Mouse (Mus musculus) thymus, postnatal 36 days (tissue): ENCODE results near the gene Cyb5b.
A peak's percentile ranks its signal among the peaks of the same experiment; 100 is the strongest.

ENCODE experiments used
- DNase-seq, 2 experiments: peaks; one replicate each; pipeline ENCODE4 v3.0.0; 2022; ENCODE audit warnings: mixed read lengths in 2 of 2

Cyb5b gene

DNA sequence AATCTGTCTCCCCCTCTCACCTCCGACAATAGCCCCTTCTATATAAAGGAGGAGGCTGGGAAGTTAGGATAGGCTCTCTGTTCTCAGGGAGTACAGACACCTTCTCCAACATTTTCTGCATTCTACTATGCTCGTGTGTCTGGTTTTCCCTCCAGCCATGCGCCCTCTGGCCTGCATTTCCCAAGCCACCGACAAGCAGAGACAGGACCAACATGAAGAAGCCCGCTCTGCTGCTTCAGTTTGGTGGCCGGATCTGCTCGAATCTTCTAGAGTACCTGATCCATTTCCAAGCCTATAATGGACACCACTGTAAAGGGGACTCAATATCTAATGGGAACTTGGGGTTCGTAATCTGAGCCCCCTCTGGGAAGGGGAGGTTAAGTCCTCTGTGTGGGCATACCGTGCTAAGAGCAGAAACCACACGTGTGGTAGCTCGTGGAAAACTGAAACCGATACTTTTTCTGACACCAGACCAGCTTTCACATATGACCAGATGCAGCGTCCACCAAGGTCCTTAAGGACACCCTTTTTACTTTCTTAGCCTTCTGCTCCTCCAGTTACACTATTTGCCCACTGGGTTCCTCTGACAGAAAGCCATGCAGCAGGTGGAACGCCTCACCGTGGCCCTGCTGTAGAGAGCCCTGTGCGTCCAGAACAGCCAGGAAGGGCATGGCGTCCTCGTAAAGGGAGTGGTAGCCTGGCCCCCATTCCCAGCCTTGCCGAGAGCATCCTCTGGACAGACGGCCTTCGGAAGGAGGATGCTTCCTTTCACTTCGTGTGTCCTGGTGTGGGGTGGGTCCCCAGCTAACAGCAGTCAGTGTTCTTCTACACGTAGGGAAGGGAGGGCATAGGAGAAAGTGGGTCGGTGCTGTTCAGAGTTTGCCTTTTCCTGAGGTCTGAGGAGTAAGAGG, 17.6 kb upstream of the Cyb5b start:
- DNase-seq: no peak

DNA sequence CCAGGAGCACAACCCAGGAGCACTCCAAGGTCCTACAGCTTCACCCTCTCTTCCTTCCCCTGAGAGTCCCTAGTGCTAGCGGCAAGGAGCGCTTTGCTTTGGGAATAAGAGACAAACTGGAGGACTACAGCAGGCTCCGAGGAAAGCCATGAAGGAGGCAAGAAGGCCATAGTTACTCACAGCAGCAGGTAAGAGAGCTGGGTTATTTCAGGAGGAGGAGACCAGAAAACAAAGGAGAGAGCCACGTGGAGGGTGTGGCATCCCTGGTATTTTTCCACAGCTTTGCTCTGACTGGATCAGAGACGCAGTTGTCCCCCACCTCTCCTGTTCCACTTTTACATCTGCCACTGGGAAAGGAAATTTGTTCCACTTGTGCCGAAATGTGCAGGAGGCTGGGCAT, 16.6 kb upstream of the Cyb5b start:
- no peak for DNase-seq

DNA sequence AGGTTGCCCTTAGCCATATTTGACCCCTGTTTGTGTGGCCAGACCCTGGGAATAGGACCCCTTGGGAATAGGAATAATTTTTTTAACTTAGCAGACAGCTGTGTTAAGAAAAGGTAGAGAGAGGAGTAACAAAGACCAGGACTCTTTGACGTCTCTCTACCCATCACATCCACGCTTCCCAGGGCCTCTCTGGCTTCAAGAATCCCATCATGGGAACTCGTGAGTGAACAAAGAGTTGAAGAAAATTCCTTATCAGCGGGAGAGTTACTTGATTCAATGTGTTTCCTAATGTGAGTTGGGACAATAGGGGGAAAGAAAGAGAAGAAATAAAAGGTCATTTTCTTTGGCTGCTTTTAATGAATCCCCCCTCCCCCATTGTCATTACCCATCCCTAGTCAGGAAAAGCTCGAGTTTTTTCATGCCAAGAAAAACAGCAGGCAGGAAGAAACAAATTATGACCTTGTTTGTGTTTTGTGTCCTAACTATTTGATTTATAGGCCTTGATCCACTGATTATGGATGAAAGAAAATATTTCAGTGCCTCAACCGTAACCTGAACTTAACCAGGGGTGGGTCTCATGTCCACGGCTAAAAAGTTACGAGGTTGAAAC, 14.3 kb upstream of the Cyb5b start:
- DNase-seq: no peak

DNA sequence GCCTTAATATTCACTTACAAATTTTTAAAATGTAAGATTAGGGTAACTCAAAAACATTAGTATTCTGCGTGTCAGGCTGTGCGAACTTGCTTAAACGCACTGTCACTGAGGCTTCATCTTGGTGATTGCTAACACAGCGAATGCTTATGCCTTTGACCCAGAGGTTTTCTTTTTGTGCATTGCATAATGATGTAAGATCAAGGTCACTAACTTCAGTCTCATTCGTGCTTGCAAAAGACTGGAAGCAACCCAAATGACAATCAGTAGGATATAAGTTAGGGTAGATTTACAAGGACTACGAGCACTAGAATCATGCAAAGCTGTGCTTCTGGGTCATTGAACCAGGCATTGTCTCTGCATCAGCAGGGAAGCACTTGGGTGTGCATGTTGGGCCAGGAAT, 12.8 kb upstream of the Cyb5b start:
- DNase-seq: no peak

DNA sequence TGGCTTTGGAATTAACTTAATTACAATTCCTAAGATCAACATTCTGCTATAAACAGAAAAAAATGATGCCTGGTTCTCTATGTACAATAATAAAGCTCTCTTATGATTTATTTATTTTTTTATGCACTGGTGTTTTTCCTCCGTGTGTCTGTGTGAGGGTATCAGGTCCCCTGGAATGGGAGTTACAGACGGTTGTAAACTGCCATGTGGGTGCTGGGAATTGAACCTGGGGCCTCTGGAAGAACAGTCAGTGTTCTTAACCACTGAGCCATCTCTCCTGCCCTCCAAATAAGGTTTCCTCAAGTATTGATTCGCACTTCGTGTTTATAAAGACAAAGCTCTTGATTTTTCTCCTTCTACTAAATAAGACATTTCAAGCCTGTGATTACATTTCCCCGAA, 12.1 kb upstream of the Cyb5b start:
- DNase-seq: no peak

DNA sequence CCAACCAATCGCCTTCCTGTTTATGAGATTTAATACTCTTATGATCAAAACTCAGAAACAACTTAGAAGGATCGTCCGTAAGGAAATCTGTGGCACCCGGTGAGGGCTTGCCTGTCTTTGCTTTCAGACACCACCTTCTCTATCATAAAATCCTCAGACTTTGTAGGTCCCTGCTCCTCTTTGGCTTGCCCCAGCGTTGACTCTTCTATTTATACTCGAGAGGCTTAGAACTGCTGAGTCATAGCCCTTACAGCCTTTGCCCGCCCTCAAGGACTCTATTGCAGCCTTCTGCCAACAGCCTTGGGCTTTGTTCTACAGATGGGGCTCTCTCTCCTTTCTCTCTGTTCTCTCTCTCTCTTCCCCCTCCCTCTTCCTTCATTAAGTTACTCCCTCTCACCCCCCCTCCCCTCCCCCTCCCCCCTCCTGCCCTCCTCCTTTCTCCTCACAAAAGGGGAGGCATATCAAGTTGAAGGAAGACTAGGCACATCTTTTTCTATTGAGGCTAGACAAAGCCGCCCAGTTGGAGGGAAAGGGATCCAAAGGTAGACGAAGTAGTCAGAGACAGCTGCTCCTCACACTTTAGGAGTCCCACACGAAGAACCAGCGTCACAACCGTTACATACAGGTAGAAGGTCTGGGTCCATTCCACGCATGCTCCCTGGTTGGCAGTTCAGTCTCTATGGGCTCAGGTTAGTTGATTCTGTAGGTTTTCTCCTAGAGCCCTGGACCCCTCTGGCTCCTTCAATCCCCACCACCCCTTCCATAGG, 10.6 kb upstream of the Cyb5b start:
- DNase-seq: peak in 1 of 2 experiments; percentile 54

DNA sequence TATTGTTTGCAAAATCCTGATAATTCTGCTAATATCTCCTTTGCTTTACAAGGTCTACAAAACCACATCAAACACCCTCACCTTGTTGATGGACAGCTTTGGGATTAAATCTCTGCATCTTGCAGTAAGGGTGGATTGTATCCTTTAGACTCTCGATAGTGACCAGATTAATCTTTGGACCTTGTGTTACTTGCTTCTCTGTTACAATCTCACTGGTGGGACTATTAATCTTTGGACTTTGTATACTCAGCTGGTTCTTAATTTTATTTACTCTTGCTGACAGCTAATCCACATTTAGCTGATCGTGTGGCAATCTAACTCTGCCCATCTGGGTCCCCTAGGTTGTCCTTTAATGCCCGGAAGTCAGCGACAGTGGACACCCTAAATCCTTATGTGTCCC, 7.9 kb upstream of the Cyb5b start:
- DNase-seq: no peak

DNA sequence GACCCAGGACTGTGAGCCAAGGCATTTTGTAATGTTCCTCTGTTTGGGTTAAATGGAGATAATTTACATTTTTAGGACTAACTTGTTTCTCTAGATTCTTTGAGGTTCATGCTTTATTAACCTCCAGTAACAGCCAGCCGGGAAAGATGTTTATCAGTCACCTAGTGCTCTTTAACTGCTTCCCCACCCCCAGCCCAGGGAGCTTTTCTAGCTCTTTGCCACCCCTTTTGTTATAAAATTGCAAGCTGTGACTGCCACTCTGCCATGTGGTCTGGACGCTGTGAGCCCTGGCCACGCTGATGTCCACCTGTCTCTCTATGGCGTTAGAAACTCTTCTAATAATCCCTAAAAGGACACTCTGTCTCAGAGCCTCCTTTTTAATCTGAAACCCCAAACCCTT, 6.9 kb upstream of the Cyb5b start:
- DNase-seq: no peak

DNA sequence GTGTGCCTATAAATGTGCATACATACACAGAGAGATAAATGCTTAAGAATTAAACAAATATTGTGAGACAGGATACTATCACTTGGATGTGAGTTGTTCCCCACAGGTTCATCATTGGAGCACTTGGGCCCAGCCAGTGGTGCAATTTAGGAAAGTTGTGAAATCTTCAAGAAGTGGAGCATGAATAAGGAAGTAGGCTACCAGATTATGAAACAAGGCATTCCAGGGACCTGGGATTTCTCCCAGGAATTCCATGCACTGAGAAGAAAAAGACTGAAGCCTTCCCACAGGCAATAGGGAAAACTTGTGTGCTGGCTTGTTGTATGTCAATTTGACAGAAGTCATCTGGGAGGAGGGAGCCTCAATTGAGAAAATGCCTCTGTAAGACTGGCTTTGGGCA, 4.3 kb upstream of the Cyb5b start:
- DNase-seq: no peak

DNA sequence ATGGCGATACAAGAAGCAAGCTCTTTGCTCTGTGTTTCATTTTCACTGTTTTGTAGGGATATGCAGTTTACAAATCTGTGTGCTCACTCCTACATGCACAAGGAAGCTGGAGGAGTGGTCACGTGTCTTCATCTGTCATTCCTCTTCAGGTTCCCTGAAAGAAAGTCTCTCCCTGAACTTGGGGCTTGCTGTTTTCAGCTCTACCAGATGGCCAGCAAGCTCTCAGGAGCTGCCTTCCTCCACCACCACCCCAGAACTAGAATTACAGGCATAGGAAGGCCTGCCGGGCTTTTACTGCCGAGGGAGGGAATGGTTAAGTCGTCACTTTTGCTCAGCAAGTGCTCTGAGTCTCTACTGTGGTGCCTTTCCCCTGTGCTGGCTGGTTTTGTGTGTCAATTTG, 1.6 kb upstream of the Cyb5b start:
- DNase-seq: no peak

DNA sequence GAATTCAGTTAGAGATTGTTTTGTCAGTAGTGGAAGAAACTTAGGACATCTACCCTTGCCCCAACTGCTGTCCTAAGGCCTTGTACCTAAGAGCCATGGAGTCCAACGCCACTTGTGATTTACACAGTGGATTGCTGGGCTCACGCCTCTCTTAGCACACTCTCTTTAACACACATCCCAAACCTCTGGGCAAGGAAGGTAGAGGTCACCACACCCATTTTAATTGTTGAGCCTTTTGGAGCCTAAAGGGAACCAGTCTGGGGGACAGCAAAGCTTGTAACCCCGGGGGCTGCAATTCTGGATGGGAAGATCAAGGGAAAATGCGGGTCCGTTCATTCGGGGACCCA, 410 bp upstream of the Cyb5b start:
- no peak for DNase-seq

DNA sequence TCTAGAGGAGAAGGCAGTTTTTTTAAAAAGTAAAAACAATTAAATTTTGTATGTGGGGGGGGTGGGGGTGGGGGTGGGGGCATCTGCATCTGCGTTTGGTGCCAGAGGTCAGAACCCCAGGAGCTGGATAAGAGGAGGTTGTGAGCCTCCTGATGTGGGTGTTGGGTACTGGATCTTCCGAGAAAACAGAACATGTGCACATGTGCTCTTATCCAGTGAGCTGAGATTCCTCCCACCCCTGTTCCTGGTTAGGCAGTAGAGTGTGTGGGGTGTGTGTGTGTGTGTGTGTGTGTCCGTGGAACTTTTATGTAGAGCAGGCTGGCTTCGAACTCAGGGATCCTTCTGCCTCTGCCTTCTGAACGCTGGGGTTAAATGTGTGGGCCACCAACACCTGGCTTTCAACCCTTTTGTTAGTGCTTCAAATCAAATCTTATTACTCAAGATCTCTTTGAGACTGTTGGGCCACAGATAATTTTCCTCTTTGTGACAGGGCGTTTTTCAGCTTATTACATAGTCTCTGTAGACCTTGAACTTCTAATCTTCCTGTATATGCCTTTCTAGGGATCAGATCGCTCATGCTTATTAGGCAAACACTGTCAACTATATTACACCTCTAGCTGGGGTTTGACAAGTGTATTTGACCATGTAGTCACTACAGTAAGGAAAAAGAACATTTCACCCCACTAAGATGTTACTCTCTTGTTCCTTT, 926 bp downstream of the Cyb5b start:
- no peak for DNase-seq

DNA sequence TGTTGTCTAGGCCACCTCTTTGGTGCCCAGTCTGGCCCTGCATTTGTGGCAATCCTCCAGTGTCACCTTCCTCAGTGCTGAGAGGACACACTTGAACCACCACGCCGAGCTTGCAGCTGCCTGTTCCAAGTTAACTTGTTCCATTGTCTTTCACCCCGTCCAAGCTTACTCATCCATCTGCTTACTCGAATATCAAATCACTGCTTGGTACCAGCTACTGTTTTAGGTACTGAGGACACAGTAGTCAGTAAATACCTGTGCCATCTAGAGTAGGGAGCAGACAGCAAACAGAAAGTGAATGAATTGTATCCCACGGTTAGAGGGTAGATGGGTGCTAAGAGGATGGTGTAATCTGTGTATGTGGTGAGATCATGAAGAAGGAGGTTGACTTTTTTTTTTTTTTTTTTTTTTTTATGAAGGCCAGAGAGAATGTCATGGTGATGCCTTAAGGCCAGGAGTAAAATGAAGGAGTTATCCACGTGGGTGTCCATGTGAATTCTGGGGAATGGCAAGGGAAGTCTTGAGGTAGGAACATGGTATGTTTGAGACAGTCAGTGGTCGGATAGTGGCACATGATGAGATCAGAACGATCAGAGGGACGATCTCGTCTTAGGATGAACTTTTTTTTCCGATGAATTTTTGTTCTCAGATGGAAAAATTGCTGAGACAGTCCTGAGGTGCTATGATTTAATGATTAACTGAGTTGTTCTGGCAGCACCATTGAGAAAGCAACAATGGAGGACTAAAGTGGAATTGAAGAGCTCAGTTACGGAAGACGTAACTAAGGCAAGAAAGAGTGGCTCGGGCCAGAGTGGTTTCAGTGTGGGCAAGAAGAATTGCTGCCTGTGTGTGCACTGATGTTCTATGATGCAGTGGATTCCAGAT, 3.1 kb downstream of the Cyb5b start:
- no peak for DNase-seq

DNA sequence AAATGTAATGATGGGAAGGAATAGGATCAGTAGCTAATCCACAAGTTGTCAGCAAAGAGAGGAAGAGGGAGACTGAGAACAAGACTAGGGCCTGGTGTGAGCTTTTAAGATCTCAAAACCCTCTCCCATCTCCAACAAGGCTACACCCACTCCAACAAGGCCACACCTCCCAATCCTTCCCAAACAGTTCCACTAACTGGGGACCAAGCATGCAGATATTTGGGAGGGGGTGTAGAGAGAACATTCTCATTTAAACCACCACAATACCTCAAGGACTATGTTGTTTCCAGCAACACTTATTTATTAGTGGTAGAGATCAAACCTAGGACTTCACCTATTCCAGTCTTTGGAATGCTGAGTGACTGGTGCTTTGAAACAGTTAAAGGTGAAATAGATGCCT, 6.4 kb downstream of the Cyb5b start:
- no peak for DNase-seq

DNA sequence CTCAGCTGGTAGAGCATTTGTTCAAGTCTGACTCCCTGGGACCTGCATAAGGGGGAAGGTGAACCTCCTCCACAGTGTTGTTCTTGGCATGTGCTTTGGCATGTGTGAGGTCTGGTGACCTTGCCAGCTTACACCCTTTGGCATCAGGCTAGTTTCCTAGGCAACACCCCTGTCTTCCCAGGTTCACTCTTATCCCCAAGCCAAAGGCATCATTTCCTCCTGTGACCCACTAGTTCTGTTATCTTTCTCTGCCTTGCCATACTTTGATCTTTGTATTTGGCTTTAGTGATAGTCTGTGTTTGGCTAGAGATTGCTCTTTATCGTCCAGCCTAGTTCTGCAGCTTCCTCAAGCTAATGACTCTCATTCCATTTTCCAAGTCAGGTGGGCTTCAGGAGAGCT, 7.4 kb downstream of the Cyb5b start:
- no peak for DNase-seq

DNA sequence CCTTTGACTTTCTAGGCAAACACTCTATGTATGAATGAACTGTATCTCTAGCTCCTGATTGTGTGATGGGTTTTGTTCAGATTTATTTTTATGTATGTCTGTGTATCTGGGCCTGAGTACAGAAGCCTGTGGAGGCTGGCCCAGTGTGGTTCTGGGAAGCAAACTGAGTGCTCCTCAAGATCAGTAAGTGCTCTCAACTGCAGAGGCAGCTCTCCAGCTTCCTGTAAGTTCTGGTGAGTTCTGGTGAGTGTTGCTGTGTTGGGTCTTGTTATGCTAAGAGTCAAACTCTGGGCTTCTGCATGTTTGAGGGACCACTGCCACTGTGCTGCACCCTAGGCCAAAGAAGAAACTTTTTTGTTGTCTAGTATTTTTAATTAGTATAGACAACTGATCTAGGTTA, 8.4 kb downstream of the Cyb5b start:
- DNase-seq: no peak

DNA sequence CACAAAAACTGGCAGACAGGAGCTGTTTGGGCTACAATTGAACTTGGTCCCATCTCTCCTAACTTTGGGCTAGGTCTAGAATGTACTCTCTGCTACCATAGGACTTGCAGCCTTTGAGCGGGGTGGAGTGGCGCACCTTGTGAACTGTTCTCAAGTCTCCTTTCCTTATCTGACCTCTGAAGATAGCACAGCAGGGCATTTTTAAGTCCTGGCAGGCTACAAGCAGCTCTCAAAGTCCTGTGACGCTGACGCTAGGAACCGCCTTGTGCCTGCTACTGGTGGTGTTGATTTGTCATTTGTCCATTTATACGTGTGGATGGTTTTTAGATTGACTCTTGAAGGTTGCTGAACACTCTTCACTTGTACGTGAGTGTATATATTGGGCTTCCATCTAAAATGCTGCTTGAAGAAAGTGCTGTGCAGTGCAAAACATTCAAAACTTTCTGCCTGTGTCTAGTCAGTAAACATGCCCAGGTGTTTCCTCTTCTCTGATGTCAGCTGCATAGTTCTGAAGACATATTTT, 13.9 kb downstream of the Cyb5b start:
- peak; percentile 59 to 62 for DNase-seq

DNA sequence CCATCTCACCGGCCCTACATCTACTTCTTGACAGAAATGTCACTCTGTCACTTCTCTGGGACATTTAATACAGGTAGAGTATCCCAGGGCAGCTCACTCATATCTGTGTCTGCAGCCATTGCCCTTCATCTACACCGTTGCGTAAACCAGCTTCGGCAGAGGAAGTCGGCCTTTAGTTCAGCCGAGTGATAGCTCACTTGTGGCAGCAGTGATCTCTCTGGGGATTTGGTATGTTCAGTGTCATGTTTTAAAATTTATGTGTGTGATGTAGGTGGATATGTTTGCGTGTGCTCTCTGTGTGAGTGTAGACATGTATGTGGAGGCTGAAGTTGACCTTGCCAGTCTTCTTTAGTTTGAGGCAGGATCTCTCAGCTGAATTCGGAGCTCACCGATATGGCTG, 15.3 kb downstream of the Cyb5b start:
- DNase-seq: peak; percentile 50 to 58

DNA sequence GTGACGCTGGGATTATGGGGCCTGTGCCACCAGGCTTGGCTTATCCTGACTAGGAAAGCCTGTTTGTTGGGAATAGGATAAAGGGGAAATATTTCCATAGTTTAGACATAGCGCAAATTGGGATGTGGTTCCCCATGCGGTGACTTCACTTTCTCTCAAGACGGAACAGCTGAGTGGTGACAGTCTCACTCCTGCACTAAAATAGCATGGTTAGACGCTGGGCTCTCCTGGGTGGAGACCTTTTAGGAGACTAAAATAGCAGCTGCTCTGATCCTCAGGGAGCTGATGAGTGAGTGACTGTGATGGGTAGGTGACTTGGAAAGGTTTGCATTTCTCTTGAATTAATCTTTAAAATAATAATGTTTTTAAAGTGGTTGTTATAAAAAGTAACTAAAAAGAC, 17.4 kb downstream of the Cyb5b start:
- no peak for DNase-seq

DNA sequence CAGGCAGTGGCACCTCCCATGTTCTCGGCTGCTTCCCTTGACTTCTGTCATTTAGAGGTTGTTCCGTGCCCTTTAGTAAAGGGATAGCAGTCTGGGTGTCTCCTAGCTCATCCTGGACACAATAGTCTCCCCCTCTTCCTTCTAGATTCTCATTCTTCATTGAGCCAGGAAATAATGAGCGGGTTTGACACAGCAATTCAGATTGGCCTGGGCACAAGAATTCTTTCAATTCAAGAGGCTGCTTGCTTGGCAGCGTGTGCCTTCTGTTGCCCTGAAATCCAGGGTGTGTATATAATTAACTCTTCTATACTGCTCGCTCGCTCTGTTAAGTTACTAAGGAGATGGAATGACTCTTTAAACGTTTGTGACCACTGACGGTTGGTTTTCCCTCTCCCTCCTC, 21.7 kb downstream of the Cyb5b start:
- DNase-seq: no peak

DNA sequence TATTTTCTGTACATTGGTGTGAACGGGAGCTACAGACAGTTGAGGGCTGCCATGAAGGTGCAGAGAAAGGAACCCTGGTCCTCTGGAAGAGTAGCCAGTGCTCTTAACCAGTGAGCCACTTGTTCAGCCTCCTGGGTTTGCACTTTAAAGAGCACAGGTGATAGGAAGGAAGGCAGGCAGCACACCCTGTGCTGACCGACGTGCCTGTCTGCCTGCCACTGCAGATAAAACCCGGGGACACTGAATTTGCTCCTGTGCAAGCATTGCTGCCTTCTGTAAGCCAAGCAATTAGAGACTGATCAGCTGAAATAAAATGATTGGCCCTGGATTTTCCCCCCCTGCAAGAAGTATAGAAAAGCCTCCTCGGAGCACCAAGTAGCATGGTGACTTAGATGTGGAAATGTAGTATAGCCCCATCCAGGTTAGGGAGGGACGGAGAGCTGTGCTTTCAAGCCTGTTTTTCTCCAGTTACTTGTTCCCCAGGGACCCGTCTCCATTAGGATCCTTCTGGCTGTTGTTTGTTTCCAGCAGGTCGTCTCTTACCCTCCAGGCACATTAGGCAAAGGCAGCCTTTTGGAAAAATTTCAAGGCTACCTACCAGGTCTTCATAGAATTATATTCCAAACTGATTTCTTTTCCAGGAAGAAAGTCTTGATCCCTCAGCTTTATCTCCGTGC, 22.7 kb downstream of the Cyb5b start:
- no peak for DNase-seq
